Mouse (Mus musculus) heart, adult 2 months (tissue): ENCODE measurements around the gene Adnp. TPM values are rescaled to one million over a fixed set of nuclear protein-coding genes. Genes with fewer than 3 reads are reported as not detected.

Source experiments
- DNase-seq, 2 experiments: peaks; one replicate each; pipeline ENCODE4 v3.0.0; 2021
- H3K27ac ChIP-seq: fragments of 200-600 bp; 2 replicates; pipeline ENCODE4 v1.8.1; 2022
- H3K27me3 ChIP-seq: fragments of 200-500 bp; 2 replicates; pipeline ENCODE4 v1.6.1; 2012; ENCODE audit warnings: mild to moderate bottlenecking, low read length, inconsistent platforms, mixed read lengths; ENCODE audit not compliant: control insufficient read depth, insufficient read depth
- H3K36me3 ChIP-seq: fragments of 200-500 bp; 2 replicates; pipeline ENCODE4 v1.6.1; 2012; ENCODE audit warnings: low read length, inconsistent platforms; ENCODE audit not compliant: control insufficient read depth, insufficient read depth
- H3K4me1 ChIP-seq: fragments of 200-500 bp; 2 replicates; pipeline ENCODE4 v1.6.1; 2011; ENCODE audit warnings: low read length; ENCODE audit not compliant: control insufficient read depth, insufficient read depth
- H3K4me3 ChIP-seq: fragments of 200-600 bp; 2 replicates; pipeline ENCODE4 v1.8.1; 2022
- H3K79me2 ChIP-seq: fragments of 200-500 bp; replicated peaks from 2 replicates; pipeline ENCODE4 v1.6.1; 2012; ENCODE audit warnings: mild to moderate bottlenecking, inconsistent platforms, low read length, moderate library complexity, mixed read lengths; ENCODE audit not compliant: control insufficient read depth, insufficient read depth
- H3K9ac ChIP-seq: fragments of 200-500 bp; 2 replicates; pipeline ENCODE4 v1.6.1; 2012; ENCODE audit warnings: low read depth, mild to moderate bottlenecking, control low read depth, inconsistent platforms, low read length, mixed read lengths
- CTCF ChIP-seq: fragments of 200-600 bp; IDR thresholded peaks from 2 replicates; pipeline ENCODE4 v1.8.1; 2022; ENCODE audit warnings: antibody characterized with exemption, mild to moderate bottlenecking, moderate library complexity
- EP300 ChIP-seq: fragments of 200-500 bp; IDR thresholded peaks from 2 replicates; pipeline ENCODE4 v1.6.1; 2011; ENCODE audit warnings: low read depth, low read length, control low read depth; ENCODE audit not compliant: insufficient read depth
- POLR2A ChIP-seq: fragments of 200-500 bp; IDR thresholded peaks from 2 replicates; pipeline ENCODE4 v1.6.1; 2011; ENCODE audit warnings: mild to moderate bottlenecking, low read depth, low read length, control low read depth; ENCODE audit not compliant: insufficient read depth
- WGBS: fragments of 180-500 bp; shearing (Covaris S2); methylation state at CpG from one replicate; pipeline ENCODE4 v1.1.7; 2018; 5-methylcytosine and 5-hydroxymethylcytosine counted together
- intact Hi-C: fragments of 180-260 bp; cut with DNase I; formaldehyde crosslinking; loops from one replicate; pipeline ENCODE4 v1.15.1; 2025
- polyA plus RNA-seq: library from polyadenylated mRNA; depleted of rRNA; stranded (reverse); fragments of >200 nt; gene quantifications from 2 replicates; pipeline ENCODE4 v1.2.3, GENCODE M21; 2012
- total RNA-seq, 2 experiments: library from RNA; stranded (reverse); gene quantifications; 2 replicates each; pipeline ENCODE4 v1.2.3; 2021

Adnp gene
- total and polyA plus RNA-seq, 3 experiments: 11.2 to 30.7 (median 29.6) TPM

- Histone ChIP-seq H3K27me3 (no peaks in the 10 kb centered on the region), H3K4me3 (no peak overlapping the region), H3K9ac (no peak overlapping the region), H3K27ac (no peak overlapping the region), H3K79me2 (peaks cover 14% of the 10 kb centered on the region), H3K4me1 (peaks cover 30% of the 10 kb centered on the region), H3K36me3 (peaks cover 59% of the 10 kb centered on the region)
- intact Hi-C loops: no loop called here
- TF ChIP-seq EP300: no peak
- WGBS: 63% methylated on average over 4 of the region's 5 CpGs
- DNase-seq: no peak
Measured at GRCm38 (mm10) chr2:168200014-168200691, 6.8 kb downstream of the Adnp start.

- H3K27ac ChIP-seq: no peak overlapping the region
- no peak overlapping the region for H3K9ac ChIP-seq
- no peak overlapping the region for H3K4me3 ChIP-seq
- peaks cover 28% of the 10 kb centered on the region for H3K4me1 ChIP-seq
- peaks cover 57% of the 10 kb centered on the region for H3K36me3 ChIP-seq
- intact Hi-C loops: no loop called here
- H3K79me2 ChIP-seq: peaks cover 13% of the 10 kb centered on the region
- no peaks in the 10 kb centered on the region for H3K27me3 ChIP-seq
- no peak for DNase-seq
- TF ChIP-seq CTCF (no peak), POLR2A (no peak), EP300 (no peak)
- 60% methylated on average over 4 of the region's 4 CpGs for WGBS
Measured at GRCm38 (mm10) chr2:168199476-168199875, 7.4 kb downstream of the Adnp start.

GRCm38 (mm10) chr2:168198421-168198820, 8.5 kb downstream of the Adnp start:
- Histone ChIP-seq H3K27me3 (no peaks in the 10 kb centered on the region), H3K79me2 (peaks cover 15% of the 10 kb centered on the region), H3K9ac (no peak overlapping the region), H3K27ac (no peak overlapping the region), H3K4me1 (peaks cover 29% of the 10 kb centered on the region), H3K36me3 (peaks cover 61% of the 10 kb centered on the region), H3K4me3 (no peak overlapping the region)
- intact Hi-C loops: no loop called here
- TF ChIP-seq POLR2A: no peak
- TF ChIP-seq EP300: no peak
- no peak for TF ChIP-seq CTCF
- WGBS: 84% methylated on average over 1 of the region's 1 CpGs
- no peak for DNase-seq

GRCm38 (mm10) chr2:168195721-168196120, 11.2 kb downstream of the Adnp start:
- intact Hi-C loops: no loop called here
- H3K9ac ChIP-seq: no peak overlapping the region
- H3K36me3 ChIP-seq: peaks cover 66% of the 10 kb centered on the region
- WGBS: 43% methylated on average over 2 of the region's 2 CpGs
- H3K4me1 ChIP-seq: peaks cover 37% of the 10 kb centered on the region
- no peaks in the 10 kb centered on the region for H3K27me3 ChIP-seq
- no peak for DNase-seq
- H3K79me2 ChIP-seq: peaks cover 19% of the 10 kb centered on the region
- no peak for TF ChIP-seq EP300
- no peak for TF ChIP-seq POLR2A
- TF ChIP-seq CTCF: no peak
- no peak overlapping the region for H3K27ac ChIP-seq
- H3K4me3 ChIP-seq: no peak overlapping the region

- H3K4me3 ChIP-seq: no peak overlapping the region
- H3K9ac ChIP-seq: no peak overlapping the region
- peaks cover 36% of the 10 kb centered on the region for H3K4me1 ChIP-seq
- DNase-seq: no peak
- H3K36me3 ChIP-seq: peaks cover 70% of the 10 kb centered on the region
- intact Hi-C loops: no loop called here
- WGBS: 48% methylated on average over 2 of the region's 2 CpGs
- no peak overlapping the region for H3K27ac ChIP-seq
- peaks cover 25% of the 10 kb centered on the region for H3K79me2 ChIP-seq
- no peak for TF ChIP-seq CTCF
- no peak for TF ChIP-seq EP300
- TF ChIP-seq POLR2A: no peak
- no peaks in the 10 kb centered on the region for H3K27me3 ChIP-seq
Measured at GRCm38 (mm10) chr2:168193685-168194084, 13.2 kb downstream of the Adnp start.

GRCm38 (mm10) chr2:168191856-168192255, 15.1 kb downstream of the Adnp start:
- 74% methylated on average over 2 of the region's 2 CpGs for WGBS
- Histone ChIP-seq H3K27me3 (no peaks in the 10 kb centered on the region), H3K4me3 (no peak overlapping the region), H3K79me2 (peaks cover 22% of the 10 kb centered on the region), H3K4me1 (peaks cover 27% of the 10 kb centered on the region), H3K36me3 (peaks cover 61% of the 10 kb centered on the region), H3K9ac (no peak overlapping the region), H3K27ac (no peak overlapping the region)
- no peak for DNase-seq
- intact Hi-C loops: no loop called here
- TF ChIP-seq CTCF: no peak
- no peak for TF ChIP-seq EP300
- no peak for TF ChIP-seq POLR2A
